Mouse (Mus musculus) stomach, postnatal 0 days (tissue): ENCODE measurements around the gene Shisa3. TPM values are rescaled to one million over a fixed set of nuclear protein-coding genes. Genes with fewer than 3 reads are reported as not detected.

Source experiments
- ATAC-seq: fragments of 200-750 bp; cut with Nextera tagmentation; 2 replicates; pipeline ENCODE4 v1.8.0; 2017; ENCODE audit not compliant: low FRiP score, low TSS enrichment
- DNase-seq: peaks from one replicate; pipeline ENCODE4 v3.0.0-alpha.2; 2016; ENCODE audit warnings: low spot score
- H3K27ac ChIP-seq: fragments of 300-500 bp; sonication (generic); replicated peaks from 2 replicates; pipeline ENCODE4 v1.5.1; 2014; ENCODE audit warnings: mild to moderate bottlenecking, control low read depth
- H3K27me3 ChIP-seq: fragments of 300-500 bp; sonication (generic); 2 replicates; pipeline ENCODE4 v1.6.1; 2014; ENCODE audit warnings: low read length; ENCODE audit not compliant: control insufficient read depth, insufficient read depth
- H3K36me3 ChIP-seq: fragments of 300-500 bp; sonication (generic); 2 replicates; pipeline ENCODE4 v1.6.1; 2014; ENCODE audit warnings: low read length, mixed read lengths; ENCODE audit not compliant: control insufficient read depth, insufficient read depth
- H3K4me1 ChIP-seq: fragments of 300-500 bp; sonication (generic); replicated peaks from 2 replicates; pipeline ENCODE4 v1.6.1; 2014; ENCODE audit warnings: antibody characterized with exemption; ENCODE audit not compliant: control insufficient read depth, insufficient read depth
- H3K4me2 ChIP-seq: fragments of 300-500 bp; sonication (generic); replicated peaks from 2 replicates; pipeline ENCODE4 v1.6.1; 2014; ENCODE audit warnings: low read depth, mild to moderate bottlenecking, control low read depth, moderate library complexity
- H3K4me3 ChIP-seq: fragments of 300-500 bp; sonication (generic); 2 replicates; pipeline ENCODE4 v1.5.1; 2014; ENCODE audit warnings: low read depth, low read length, control low read depth
- H3K9ac ChIP-seq: fragments of 300-500 bp; sonication (generic); 2 replicates; pipeline ENCODE4 v1.6.1; 2014; ENCODE audit warnings: mild to moderate bottlenecking, low read length, control low read depth, mixed read lengths
- H3K9me3 ChIP-seq: fragments of 300-500 bp; sonication (generic); 2 replicates; pipeline ENCODE4 v1.6.1; 2016; ENCODE audit warnings: low read length; ENCODE audit not compliant: control insufficient read depth
- CTCF ChIP-seq: IDR thresholded peaks from 2 replicates; pipeline ENCODE4 v1.5.1; 2016; ENCODE audit warnings: antibody characterized with exemption, low read depth, mild to moderate bottlenecking, moderate library complexity
- EP300 ChIP-seq: optimal IDR thresholded peaks from 2 replicates; pipeline ENCODE3; 2016; ENCODE audit warnings: antibody characterized with exemption
- WGBS: fragments of 180-500 bp; shearing (Covaris S2); extraction: QIAGEN DNeasy Blood & Tissue Kit; methylation state at CpG from one replicate; pipeline ENCODE4 v1.1.7; 2014; 5-methylcytosine and 5-hydroxymethylcytosine counted together
- polyA plus RNA-seq: library from polyadenylated mRNA; unstranded; fragments of >200 nt; fragmentation: Nextera tagmentation; extraction: Ambion mirVana; gene quantifications from 2 replicates; pipeline ENCODE4 v1.2.1, GENCODE M21; 2015

Gene Shisa3
- polyA plus RNA-seq, 1 experiment from 2014 or later, result 14.5 TPM

- peaks cover 13% of the 10 kb centered on the region; the same call in 1 of the 2 replicates for H3K27me3 ChIP-seq
- no peak overlapping the region for H3K27ac ChIP-seq
- no peak for ATAC-seq
- 3% methylated on average over 60 of the region's 66 CpGs for WGBS
- no peaks in the 10 kb centered on the region for H3K9me3 ChIP-seq
- TF ChIP-seq CTCF (peak; percentile 38), EP300 (no peak)
- DNase-seq, result peak; percentile 26
- H3K4me1 ChIP-seq, result no peaks in the 10 kb centered on the region; the same call in none of the 2 replicates
- peak overlapping the region; percentile 57 for H3K9ac ChIP-seq
- H3K4me3 ChIP-seq, result peak overlapping the region; percentile 53
- H3K4me2 ChIP-seq, result peak overlapping the region; percentile 83
- H3K36me3 ChIP-seq, result no peaks in the 10 kb centered on the region
Observed at GRCm38 (mm10) chr5:67606916-67607803, 522 bp upstream of the Shisa3 start.

GRCm38 (mm10) chr5:67608674-67609519 lies 1.2 kb downstream of the Shisa3 start:
- peak overlapping the region; percentile 57 for H3K9ac ChIP-seq
- TF ChIP-seq CTCF, result no peak
- TF ChIP-seq EP300, result no peak
- WGBS, result 19% methylated on average over 31 of the region's 31 CpGs
- peaks cover 13% of the 10 kb centered on the region; the same call in 1 of the 2 replicates for H3K27me3 ChIP-seq
- DNase-seq, result no peak
- H3K4me1 ChIP-seq, result no peaks in the 10 kb centered on the region; the same call in none of the 2 replicates
- no peaks in the 10 kb centered on the region for H3K9me3 ChIP-seq
- H3K4me3 ChIP-seq, result peak overlapping the region; percentile 53
- ATAC-seq, result 0 out of 2 replicates have a peak, but pooled peaks have one; percentile 8
- H3K27ac ChIP-seq, result peak overlapping the region; percentile 53
- H3K4me2 ChIP-seq, result peak overlapping the region; percentile 83
- no peaks in the 10 kb centered on the region for H3K36me3 ChIP-seq

- Histone ChIP-seq H3K9me3 (no peaks in the 10 kb centered on the region), H3K4me3 (peak overlapping the region; percentile 53), H3K27me3 (peaks cover 13% of the 10 kb centered on the region; the same call in 1 of the 2 replicates), H3K4me2 (peak overlapping the region; percentile 83), H3K4me1 (no peaks in the 10 kb centered on the region; the same call in none of the 2 replicates), H3K27ac (no peak overlapping the region; the same call in 1 of the 2 replicates), H3K9ac (no peak overlapping the region), H3K36me3 (no peaks in the 10 kb centered on the region)
- no peak for TF ChIP-seq EP300
- no peak for TF ChIP-seq CTCF
- 20% methylated on average over 2 of the region's 2 CpGs for WGBS
- no peak for DNase-seq
- ATAC-seq, result no peak
Observed at GRCm38 (mm10) chr5:67609520-67609837, 1.8 kb downstream of the Shisa3 start.

- no peak overlapping the region for H3K4me2 ChIP-seq
- no peaks in the 10 kb centered on the region for H3K4me1 ChIP-seq
- H3K27ac ChIP-seq, result no peak overlapping the region
- H3K9ac ChIP-seq, result no peak overlapping the region
- H3K27me3 ChIP-seq, result no peaks in the 10 kb centered on the region
- ATAC-seq (no peak), DNase-seq (no peak)
- TF ChIP-seq CTCF (no peak), EP300 (no peak)
- H3K9me3 ChIP-seq, result no peaks in the 10 kb centered on the region
- H3K36me3 ChIP-seq, result no peaks in the 10 kb centered on the region
- 82% methylated on average over 12 of the region's 12 CpGs for WGBS
- no peak overlapping the region for H3K4me3 ChIP-seq
Observed at GRCm38 (mm10) chr5:67621230-67621629, 13.5 kb downstream of the Shisa3 start.

GRCm38 (mm10) chr5:67628180-67628940 lies 20.7 kb downstream of the Shisa3 start:
- no peaks in the 10 kb centered on the region for H3K9me3 ChIP-seq
- 51% methylated on average over 9 of the region's 9 CpGs for WGBS
- no peak overlapping the region for H3K4me3 ChIP-seq
- TF ChIP-seq EP300 (no peak), CTCF (no peak)
- H3K27me3 ChIP-seq, result no peaks in the 10 kb centered on the region
- no peaks in the 10 kb centered on the region for H3K36me3 ChIP-seq
- no peak overlapping the region for H3K27ac ChIP-seq
- H3K4me2 ChIP-seq, result no peak overlapping the region
- ATAC-seq (peak; percentile 82; the same call in 1 of the 2 replicates), DNase-seq (peak; percentile 26)
- H3K9ac ChIP-seq, result no peak overlapping the region
- H3K4me1 ChIP-seq, result no peaks in the 10 kb centered on the region
